Mouse (Mus musculus) ovary, adult 18-20 months (tissue): Measurements from ENCODE around the gene Adnp.
A peak's percentile ranks its signal among the peaks of the same experiment; 100 is the strongest.

Experiments
- DNase-seq: peaks from one replicate; pipeline ENCODE4 v3.0.0; 2022; ENCODE audit warnings: low spot score, mixed read lengths

Adnp gene

DNA sequence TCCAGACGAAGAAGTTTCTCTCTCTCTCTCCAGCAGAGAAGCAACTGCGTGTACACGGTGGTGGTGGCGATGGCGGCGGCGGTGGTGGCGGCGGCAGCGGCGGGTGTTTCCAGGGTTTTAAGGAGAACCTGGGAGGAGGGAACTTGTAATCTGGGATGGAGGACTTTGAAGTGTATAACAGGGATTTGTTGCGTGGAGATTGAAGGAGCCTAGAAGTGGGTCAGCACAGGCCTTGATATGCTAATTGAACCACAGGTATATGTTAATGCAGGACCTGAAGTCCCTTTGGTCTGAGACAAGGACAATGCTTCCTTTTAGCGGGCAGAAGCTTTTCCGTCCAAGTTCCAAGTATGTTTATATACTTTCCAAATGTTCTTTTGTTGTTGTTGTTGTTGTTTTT, 50.6 kb downstream of the Adnp start:
- DNase-seq = no peak

- DNase-seq = no peak
Observed at GRCm38 (mm10) chr2:168155666-168156065, 51.2 kb downstream of the Adnp start.

- DNase-seq = peak; percentile 84
Observed at GRCm38 (mm10) chr2:168154090-168154881, 52.6 kb downstream of the Adnp start.

- DNase-seq = no peak
Observed at GRCm38 (mm10) chr2:168149241-168149640, 57.7 kb downstream of the Adnp start.

DNA sequence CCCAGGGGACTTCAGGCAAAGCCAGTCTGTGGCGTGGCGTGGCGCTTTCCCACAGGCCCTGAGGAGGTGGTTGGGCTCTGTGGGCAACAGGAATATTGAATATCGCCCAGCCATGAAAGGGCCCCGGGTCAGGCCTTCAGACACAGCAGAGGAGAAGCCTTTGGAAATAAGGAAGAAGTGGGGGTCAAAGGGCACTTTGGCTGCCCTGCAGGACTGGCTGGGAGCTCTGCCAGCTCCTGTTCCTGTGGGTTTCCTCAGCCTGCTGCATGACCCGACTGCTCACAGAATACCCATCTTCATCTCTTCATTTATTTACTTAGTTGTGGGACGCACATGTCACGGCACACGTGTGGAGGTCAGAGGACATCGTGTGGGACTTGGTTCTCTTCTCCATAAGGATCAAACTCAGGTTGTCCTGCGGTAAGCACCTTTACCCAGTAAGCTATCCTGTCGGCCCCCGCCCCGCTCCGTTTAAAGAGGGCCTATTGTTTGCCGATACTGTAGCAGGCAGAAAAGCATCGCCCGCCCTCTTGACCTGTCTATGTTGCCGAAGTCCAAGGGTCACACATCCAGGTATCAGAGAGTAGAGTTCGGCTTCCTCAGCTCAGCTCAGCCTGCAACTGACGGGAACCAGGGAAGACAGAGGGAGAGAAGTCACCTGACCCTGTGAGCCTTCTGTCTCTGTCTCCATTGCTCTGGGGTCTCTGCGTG, 59.0 kb downstream of the Adnp start:
- DNase-seq = no peak

- DNase-seq = no peak
Observed at GRCm38 (mm10) chr2:168145437-168145836, 61.5 kb downstream of the Adnp start.

DNA sequence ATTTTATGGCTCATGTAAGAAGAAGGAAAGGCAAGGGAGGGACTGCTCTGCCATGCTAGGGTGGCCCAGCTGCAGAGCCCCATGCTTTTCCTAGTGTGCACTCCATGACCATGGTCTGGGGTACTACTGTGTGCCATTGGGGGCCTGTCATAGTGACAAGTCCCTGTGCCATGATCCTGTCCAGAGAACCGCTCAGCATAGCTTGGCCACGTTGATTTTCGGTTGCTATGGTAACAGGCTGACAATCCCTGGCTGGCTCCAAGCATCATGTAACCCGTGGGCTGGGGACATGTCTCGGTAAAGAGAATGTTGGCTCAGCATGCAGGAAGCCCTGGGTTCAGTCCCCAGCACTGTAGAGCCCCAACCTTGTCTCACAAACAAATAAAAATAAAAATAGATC, 63.1 kb downstream of the Adnp start:
- DNase-seq = no peak

- DNase-seq = no peak
Observed at GRCm38 (mm10) chr2:168137161-168137560, 69.8 kb downstream of the Adnp start.
